Mouse (Mus musculus) myocyte (in vitro differentiated cells): ENCODE results near the gene Grk5. TPM values are rescaled to one million over a fixed set of nuclear protein-coding genes. Genes with fewer than 3 reads are reported as not detected.

Source experiments
- H3K27me3 ChIP-seq: one replicate; pipeline ENCODE4 v1.6.1; 2011; ENCODE audit not compliant: control insufficient read depth, insufficient read depth, insufficient read length
- H3K36me3 ChIP-seq: one replicate; pipeline ENCODE4 v1.6.1; 2011; ENCODE audit not compliant: control insufficient read depth, insufficient read depth
- H3K4me2 ChIP-seq: one replicate; pipeline ENCODE4 v1.6.1; 2011; ENCODE audit warnings: low read depth, control low read depth
- H3K4me3 ChIP-seq: one replicate; pipeline ENCODE4 v1.5.1; 2011; ENCODE audit warnings: mild to moderate bottlenecking, control low read depth, moderate library complexity
- H3K79me2 ChIP-seq: one replicate; pipeline ENCODE4 v1.6.1; 2011; ENCODE audit not compliant: control insufficient read depth, insufficient read depth
- H3ac ChIP-seq: one replicate; pipeline ENCODE4 v1.6.1; 2011; ENCODE audit not compliant: control insufficient read depth, insufficient read length
- CEBPB ChIP-seq: IDR thresholded peaks from 2 replicates; pipeline ENCODE4 v1.6.1; 2011; ENCODE audit warnings: mild to moderate bottlenecking, moderate library complexity; ENCODE audit not compliant: poor library complexity, insufficient read depth, severe bottlenecking
- E2F4 ChIP-seq: IDR thresholded peaks from one replicate; pipeline ENCODE4 v1.6.1; 2011; ENCODE audit warnings: mild to moderate bottlenecking, control low read depth, moderate library complexity; ENCODE audit not compliant: insufficient read depth
- MAX ChIP-seq: IDR thresholded peaks from one replicate; pipeline ENCODE4 v1.6.1; 2011; ENCODE audit warnings: low read depth, mild to moderate bottlenecking, control low read depth
- MYOD1 ChIP-seq, 3 experiments: IDR thresholded peaks; one replicate each; pipeline ENCODE4 v1.6.1; 2011; ENCODE audit warnings: control low read depth in 2 of 3, low read depth in 2 of 3, mild to moderate bottlenecking in 2 of 3, moderate library complexity in 1 of 3; ENCODE audit not compliant: insufficient read length in 2 of 3, control insufficient read depth in 1 of 3
- MYOG ChIP-seq, 3 experiments: IDR thresholded peaks; one replicate each; pipeline ENCODE4 v1.6.1; 2011; ENCODE audit warnings: control low read depth in 2 of 3, low read depth in 2 of 3, mild to moderate bottlenecking in 2 of 3; ENCODE audit not compliant: insufficient read length in 2 of 3, control insufficient read depth in 1 of 3, insufficient read depth in 1 of 3
- POLR2A ChIP-seq: IDR thresholded peaks from one replicate; pipeline ENCODE4 v1.6.1; 2011; ENCODE audit warnings: low read depth, mild to moderate bottlenecking, control low read depth, moderate library complexity; ENCODE audit not compliant: insufficient read length
- POLR2AphosphoS2 ChIP-seq: IDR thresholded peaks from one replicate; pipeline ENCODE4 v1.6.1; 2011; ENCODE audit warnings: low read depth, control low read depth; ENCODE audit not compliant: insufficient read length
- REST ChIP-seq: IDR thresholded peaks from one replicate; pipeline ENCODE4 v1.6.1; 2011; ENCODE audit warnings: mild to moderate bottlenecking, control low read depth, moderate library complexity; ENCODE audit not compliant: insufficient read depth, insufficient read length
- SRF ChIP-seq: IDR thresholded peaks from one replicate; pipeline ENCODE4 v1.6.1; 2011; ENCODE audit warnings: low read depth; ENCODE audit not compliant: control insufficient read depth, insufficient read length
- TCF12 ChIP-seq: IDR thresholded peaks from one replicate; pipeline ENCODE4 v1.6.1; 2011; ENCODE audit warnings: mild to moderate bottlenecking, control low read depth; ENCODE audit not compliant: poor library complexity, insufficient read depth, severe bottlenecking
- TCF3 ChIP-seq: IDR thresholded peaks from one replicate; pipeline ENCODE4 v1.6.1; 2011; ENCODE audit warnings: low read depth, control low read depth; ENCODE audit not compliant: insufficient read length
- USF1 ChIP-seq: IDR thresholded peaks from one replicate; pipeline ENCODE4 v1.6.1; 2011; ENCODE audit warnings: low read depth, mild to moderate bottlenecking, control low read depth, moderate library complexity
- polyA plus RNA-seq: library from polyadenylated mRNA; unstranded; fragments of >200 nt; fragmentation: generic; extraction: Trizol; gene quantifications from one replicate; pipeline ENCODE4 v1.2.1, GENCODE M21; 2012; ENCODE audit warnings: missing spikeins

Grk5 gene
- polyA plus RNA-seq, 1 experiment = 4.0 TPM

GRCm38 (mm10) chr19:60883129-60883528, 6.4 kb upstream of the Grk5 start:
- Histone ChIP-seq H3K27me3 (no peaks in the 10 kb centered on the region), H3K4me3 (no peak overlapping the region)
- TF ChIP-seq USF1 = peak; percentile 42
- TF ChIP-seq SRF = no peak

GRCm38 (mm10) chr19:60887637-60888036, 1.9 kb upstream of the Grk5 start:
- Histone ChIP-seq H3K4me2 (no peak overlapping the region), H3K36me3 (no peaks in the 10 kb centered on the region), H3K4me3 (no peak overlapping the region), H3K79me2 (no peaks in the 10 kb centered on the region), H3K27me3 (no peaks in the 10 kb centered on the region), H3ac (no peak overlapping the region)
- TF ChIP-seq CEBPB (no peak), TCF3 (no peak), E2F4 (no peak), REST (no peak), SRF (no peak), TCF12 (no peak), MYOD1 (IDR thresholded peaks at IDR 0.05; ENCODE audit: control insufficient read depth in 1 of 3, insufficient read length in 2 of 3, low read depth in 2 of 3) (no peak)

More at GRCm38 (mm10) chr19:60883129-60883528, 6.4 kb upstream of the Grk5 start:
- Histone ChIP-seq H3ac (no peak overlapping the region), H3K79me2 (no peaks in the 10 kb centered on the region), H3K36me3 (no peaks in the 10 kb centered on the region), H3K4me2 (no peak overlapping the region)

- Histone ChIP-seq H3K27me3 (no peaks in the 10 kb centered on the region), H3K4me2 (peak overlapping the region; percentile 96), H3K4me3 (peak overlapping the region; percentile 53), H3K36me3 (no peaks in the 10 kb centered on the region), H3ac (peak overlapping the region; percentile 61), H3K79me2 (no peaks in the 10 kb centered on the region)
- TF ChIP-seq SRF = no peak
- TF ChIP-seq E2F4 = no peak
- no peak for TF ChIP-seq USF1
- TF ChIP-seq MYOD1 (IDR thresholded peaks at IDR 0.05; ENCODE audit: control insufficient read depth in 1 of 3, insufficient read length in 2 of 3, low read depth in 2 of 3) = no peak
- TF ChIP-seq POLR2A = no peak
- TF ChIP-seq MYOG (IDR thresholded peaks at IDR 0.05; ENCODE audit: control insufficient read depth in 1 of 3, insufficient read depth in 1 of 3, insufficient read length in 2 of 3, low read depth in 2 of 3) = no peak
- no peak for TF ChIP-seq CEBPB
- TF ChIP-seq TCF3 = no peak
- TF ChIP-seq TCF12 = no peak
- TF ChIP-seq REST = no peak
- no peak for TF ChIP-seq MAX
- no peak for TF ChIP-seq POLR2AphosphoS2
These were observed 342 bp upstream of the Grk5 start for GRCm38 (mm10) chr19:60889101-60889713.

GRCm38 (mm10) chr19:60890391-60891122, 1.0 kb downstream of the Grk5 start:
- Histone ChIP-seq H3K4me3 (peak overlapping the region; percentile 53), H3K79me2 (no peaks in the 10 kb centered on the region), H3K36me3 (no peaks in the 10 kb centered on the region), H3K27me3 (no peaks in the 10 kb centered on the region), H3K4me2 (peak overlapping the region; percentile 91), H3ac (peak overlapping the region; percentile 61)
- TF ChIP-seq POLR2AphosphoS2 (no peak), MAX (no peak), POLR2A (no peak), REST (no peak), TCF12 (no peak), USF1 (no peak), CEBPB (no peak), SRF (no peak), MYOD1 (IDR thresholded peaks at IDR 0.05; ENCODE audit: control insufficient read depth in 1 of 3, insufficient read length in 2 of 3, low read depth in 2 of 3) (no peak), E2F4 (no peak), MYOG (IDR thresholded peaks at IDR 0.05; ENCODE audit: control insufficient read depth in 1 of 3, insufficient read depth in 1 of 3, insufficient read length in 2 of 3, low read depth in 2 of 3) (no peak), TCF3 (no peak)

- H3K4me3 ChIP-seq = peak overlapping the region; percentile 53
- H3K27me3 ChIP-seq = no peaks in the 10 kb centered on the region
- H3K79me2 ChIP-seq = no peaks in the 10 kb centered on the region
- H3ac ChIP-seq = no peak overlapping the region
- TF ChIP-seq POLR2AphosphoS2 (no peak), MYOG (IDR thresholded peaks at IDR 0.05; ENCODE audit: control insufficient read depth in 1 of 3, insufficient read depth in 1 of 3, insufficient read length in 2 of 3, low read depth in 2 of 3) (no peak)
- H3K36me3 ChIP-seq = no peaks in the 10 kb centered on the region
- H3K4me2 ChIP-seq = peak overlapping the region; percentile 91
These were observed 1.5 kb downstream of the Grk5 start for GRCm38 (mm10) chr19:60891123-60891470.
